Mouse (Mus musculus) megakaryocyte, embryonic 14.5 days (primary cell): Measurements from ENCODE around the gene 2310061I04Rik.

Experiments used
- FLI1 ChIP-seq: IDR thresholded peaks from 2 replicates; pipeline ENCODE4 v1.6.1; 2012; ENCODE audit warnings: low read length, inconsistent platforms, mixed read lengths
- GATA1 ChIP-seq: IDR thresholded peaks from 3 replicates; pipeline ENCODE4 v1.6.1; 2012; ENCODE audit warnings: mixed read lengths, low read length, inconsistent platforms, borderline replicate concordance

DNA sequence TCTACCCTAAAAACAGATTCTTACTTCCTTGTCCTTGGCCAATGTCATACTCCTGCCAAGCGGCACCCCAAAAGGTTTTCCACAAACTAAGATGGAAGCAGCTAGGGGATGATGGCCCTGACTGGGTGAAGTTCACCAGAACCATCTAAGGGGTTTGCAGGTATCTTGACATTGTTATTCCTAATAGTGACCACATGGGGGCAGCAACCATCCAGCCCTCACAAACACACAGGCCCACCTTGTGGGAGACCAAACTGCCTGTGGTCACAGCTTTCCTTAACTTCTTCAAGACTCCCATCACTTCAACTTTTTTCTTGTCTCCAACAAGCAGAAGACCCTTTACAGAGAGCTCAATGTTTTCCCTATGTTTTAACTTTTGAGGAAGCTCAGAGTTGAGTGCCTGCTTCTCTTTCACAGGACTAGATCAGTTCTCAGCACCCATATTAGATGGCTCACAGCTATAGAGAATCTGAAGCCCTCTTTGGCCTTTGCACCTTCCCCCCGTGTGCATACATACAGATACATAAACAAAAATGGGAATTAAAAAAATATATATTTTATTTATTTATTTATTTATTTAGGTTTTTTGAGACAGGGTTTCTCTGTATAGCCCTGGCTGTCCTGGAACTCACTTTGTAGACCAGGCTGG is 40.6 kb upstream of the 2310061I04Rik start:
- no peak for TF ChIP-seq GATA1
- TF ChIP-seq FLI1, result no peak
